8 mouse cellular contexts compared by ENCODE assay signal in the genomic region with DNA sequence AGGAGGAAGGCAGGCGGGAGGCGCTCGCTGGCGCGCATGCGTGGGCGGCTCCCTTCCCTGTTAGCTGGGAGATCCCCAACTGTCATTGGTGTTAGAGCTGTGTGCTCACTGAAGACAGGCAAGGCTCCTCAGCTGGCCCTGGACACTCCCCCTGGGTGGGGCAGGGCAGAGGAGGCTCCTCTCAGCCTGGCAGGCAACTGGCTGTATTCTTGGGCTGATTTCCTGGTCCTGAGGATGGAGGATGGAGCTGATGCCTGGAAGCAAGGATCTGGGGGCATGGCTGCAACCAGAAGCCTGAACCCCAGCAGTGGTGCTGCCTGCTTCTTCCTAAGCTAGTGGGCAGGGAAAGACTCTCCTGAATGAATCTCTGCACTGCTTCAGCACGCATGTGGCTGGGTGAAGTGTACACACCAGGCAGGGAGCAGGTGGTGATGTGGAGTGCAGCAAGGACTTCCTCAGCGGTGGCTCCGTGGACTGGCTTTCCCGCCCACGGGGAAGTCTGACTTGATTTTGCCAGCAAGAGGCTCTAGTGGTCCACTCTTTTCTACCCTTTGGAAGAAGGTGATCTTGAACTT.
DNase-seq lines count a peak whose midpoint lies in the region; ATAC-seq lines count a peak whose summit lies in the region.

No protein-coding gene starts in this region.

- WGBS in intestine, embryonic 15.5 days, result 7% methylated on average over 12 of the region's 12 CpGs
- WGBS in stomach, embryonic 14.5 days, result 9% methylated on average over 12 of the region's 12 CpGs

- H3K36me3 ChIP-seq in intestine, embryonic 15.5 days, result no peaks in the 10 kb centered on the region
- H3K36me3 ChIP-seq in megakaryocyte, embryonic 14.5 days (replicated peaks; ENCODE audit: low read length), result no peaks in the 10 kb centered on the region
- H3K36me3 ChIP-seq in stomach, embryonic 14.5 days (ENCODE audit: control insufficient read depth, insufficient read depth, low read length), result no peaks in the 10 kb centered on the region

- peak overlapping the region; percentile 29 for H3K4me2 ChIP-seq in intestine, embryonic 15.5 days (replicated peaks)
- 0 out of 2 replicates have a peak overlapping the region, but pooled peaks have one; percentile 18 for H3K4me2 ChIP-seq in stomach, embryonic 14.5 days (replicated peaks; ENCODE audit: low read depth, low read length)

- H3K9me3 ChIP-seq in intestine, embryonic 15.5 days, result no peaks in the 10 kb centered on the region
- no peaks in the 10 kb centered on the region for H3K9me3 ChIP-seq in megakaryocyte, embryonic 14.5 days
- no peaks in the 10 kb centered on the region for H3K9me3 ChIP-seq in stomach, embryonic 14.5 days (ENCODE audit: control insufficient read depth, low read depth, low read length)

- peak; percentile 60 for ATAC-seq in granulocyte monocyte progenitor cell, adult 5-6 weeks (replicated peaks; ENCODE audit: poor library complexity, severe bottlenecking)
- ATAC-seq in intestine, embryonic 15.5 days, result peak; percentile 98
- ATAC-seq in stomach, embryonic 14.5 days (ENCODE audit: insufficient number of reproducible peaks, insufficient read depth, low FRiP score, low read depth), result peak; percentile 58; the same call in 1 of the 2 replicates

- peaks cover 12% of the 10 kb centered on the region for H3K4me1 ChIP-seq in intestine, embryonic 15.5 days (replicated peaks)
- H3K4me1 ChIP-seq in megakaryocyte, embryonic 14.5 days, result peaks cover 13% of the 10 kb centered on the region
- H3K4me1 ChIP-seq in stomach, embryonic 14.5 days (ENCODE audit: control insufficient read depth, insufficient read depth, low read length), result peaks cover 8% of the 10 kb centered on the region; the same call in 1 of the 2 replicates

- intact Hi-C loops in left cerebral cortex, postnatal 10 days (cut with DNase I), result no loop called here

- H3K27me3 ChIP-seq in intestine, embryonic 15.5 days (replicated peaks), result no peaks in the 10 kb centered on the region
- peaks cover 6% of the 10 kb centered on the region for H3K27me3 ChIP-seq in megakaryocyte, embryonic 14.5 days (replicated peaks)
- H3K27me3 ChIP-seq in stomach, embryonic 14.5 days (ENCODE audit: control insufficient read depth, insufficient read depth, low read length), result no peaks in the 10 kb centered on the region

- H3K27ac ChIP-seq in intestine, embryonic 15.5 days, result no peak overlapping the region
- no peak overlapping the region for H3K27ac ChIP-seq in stomach, embryonic 14.5 days (ENCODE audit: low read length)

- no peak overlapping the region for H3K9ac ChIP-seq in intestine, embryonic 15.5 days
- H3K9ac ChIP-seq in stomach, embryonic 14.5 days (replicated peaks; ENCODE audit: low read depth, low read length), result no peak overlapping the region

- peak; percentile 55 to 63 for DNase-seq in adrenal gland, adult (ENCODE audit: inconsistent age in 2 of 2, low spot score in 1 of 2)
- no peak for DNase-seq in adrenal gland, postnatal 4 days (ENCODE audit: low spot score in 2 of 2)
- DNase-seq in embryo, embryonic 11 days, result peak; percentile 82
- peak; percentile 82 to 87 for DNase-seq in left cerebral cortex, postnatal 10 days (ENCODE audit: extremely low spot score in 1 of 2, low spot score in 2 of 2)

- H3K4me3 ChIP-seq in intestine, embryonic 15.5 days (replicated peaks), result no peak overlapping the region
- peak overlapping the region; percentile 67 for H3K4me3 ChIP-seq in megakaryocyte, embryonic 14.5 days (replicated peaks)
- H3K4me3 ChIP-seq in stomach, embryonic 14.5 days (ENCODE audit: low read depth, low read length), result no peak overlapping the region

Comparison
In these comparisons a context has a peak if more than half of its experiments do, and no peak if none do; other contexts are left out.
1. DNase-seq: peak in adrenal gland, adult (2 of 2), embryo, embryonic 11 days (single experiment) and left cerebral cortex, postnatal 10 days (2 of 2); none in adrenal gland, postnatal 4 days (0 of 2).
2. Peak in every context shown above with its lines, with median percentiles within 50 percentile points of each other: ATAC-seq.